Mouse (Mus musculus) C2C12 (cell line): ENCODE data around the gene Mrpl50.

ENCODE experiments used
- CTCF ChIP-seq: IDR thresholded peaks from one replicate; pipeline ENCODE4 v1.5.1; 2011; ENCODE audit not compliant: control insufficient read depth, insufficient read depth, insufficient read length
- MYOG ChIP-seq: IDR thresholded peaks from one replicate; pipeline ENCODE4 v1.6.1; 2011; ENCODE audit not compliant: control insufficient read depth, insufficient read length; ENCODE audit errors: extremely low read depth

DNA sequence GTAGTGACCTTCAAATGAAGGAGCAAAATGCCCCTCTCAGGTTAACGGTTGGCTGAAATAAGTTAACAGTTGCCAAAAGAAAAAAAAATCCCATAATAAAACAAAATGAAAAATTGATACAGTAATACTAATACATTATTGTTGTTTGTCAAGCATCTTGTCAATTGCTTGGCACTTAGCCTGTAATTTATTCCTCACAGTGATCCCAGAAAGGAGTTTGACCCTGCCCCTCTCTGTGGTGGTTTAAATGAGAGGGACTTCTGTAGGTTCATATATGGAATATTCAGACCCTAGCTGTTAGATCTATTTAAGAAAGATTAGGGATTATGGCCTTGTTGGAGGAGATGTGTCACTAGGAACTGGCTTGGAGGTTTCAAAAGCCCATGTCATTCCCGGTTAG, 25.1 kb upstream of the Mrpl50 start:
- TF ChIP-seq CTCF (no peak), MYOG (no peak)
